13 mouse cellular contexts compared by ENCODE assay signal in the genomic region with DNA sequence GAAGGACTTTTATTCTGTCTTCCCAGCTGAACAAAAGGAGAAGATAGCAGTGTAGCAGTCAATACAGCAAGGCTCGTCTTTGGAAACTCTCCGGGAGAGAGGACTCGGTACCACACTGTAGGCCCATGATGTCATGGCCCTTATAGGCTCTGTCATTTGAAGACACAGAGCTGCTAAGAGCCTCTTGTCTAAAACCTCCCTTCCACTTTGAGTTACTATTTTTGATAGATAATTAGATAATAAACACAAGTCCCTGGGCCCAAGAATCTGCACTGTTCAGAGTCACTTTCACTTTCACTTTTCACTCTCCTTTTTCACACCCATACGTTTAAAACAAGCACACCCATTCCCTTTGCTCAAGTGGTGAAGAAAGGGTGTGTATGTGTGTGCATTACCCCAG. TPM values are rescaled to one million over a fixed set of nuclear protein-coding genes. Genes with fewer than 3 reads are reported as not detected.
DNase-seq lines count a peak whose midpoint lies in the region; ATAC-seq and TF ChIP-seq lines count a peak whose summit lies in the region.
"Had no signal": no experiment of that assay in that cellular context is flagged by ENCODE, and none has a peak within 500 bp of the region (broad histone marks: within the 10 kb centered on the region; RNA-seq: fewer than 3 reads in every experiment).

No protein-coding gene starts in this region.

- ATAC-seq in intestine, embryonic 16.5 days = peak; percentile 36; the same call in 1 of the 2 replicates
- no peak for ATAC-seq in intestine, embryonic 15.5 days
- ATAC-seq in inflammation-experienced regulatory T-cells, adult 6 months = peak; percentile 92
- ATAC-seq in hindbrain, postnatal 0 days = no peak
- ATAC-seq in forebrain, embryonic 11.5 days (replicated peaks; ENCODE audit: low FRiP score) = no peak; the same call in none of the 2 replicates

- no peak overlapping the region for H3K9ac ChIP-seq in intestine, embryonic 16.5 days (ENCODE audit: low read depth, low read length)
- no peak overlapping the region for H3K9ac ChIP-seq in intestine, embryonic 15.5 days
- H3K9ac ChIP-seq in hindbrain, postnatal 0 days (replicated peaks; ENCODE audit: low read length) = no peak overlapping the region
- H3K9ac ChIP-seq in forebrain, embryonic 11.5 days (ENCODE audit: low read length) = no peak overlapping the region
- H3K9ac ChIP-seq: lung, embryonic 14.5 days had no signal

- DNase-seq in MN1 (ENCODE audit: low spot score) = peak; percentile 46
- DNase-seq in naive thymus-derived CD4-positive, alpha-beta T cell, adult 2 months (ENCODE audit: low read depth) = peak; percentile 50
- DNase-seq in hindbrain, postnatal 0 days (ENCODE audit: low spot score) = no peak
- DNase-seq in forebrain, embryonic 11.5 days (ENCODE audit: low spot score) = no peak
- DNase-seq in Muller cell, postnatal 12 days (ENCODE audit: inconsistent ontology term) = no peak
- DNase-seq: gastrocnemius, postnatal 25 days; lung, embryonic 14.5 days had no signal

- no peak for TF ChIP-seq CTCF in hindbrain, postnatal 0 days (IDR thresholded peaks at IDR 0.05; ENCODE audit: low read depth)

- peaks cover 13% of the 10 kb centered on the region for H3K4me1 ChIP-seq in intestine, embryonic 16.5 days (ENCODE audit: control insufficient read depth, insufficient read depth, low read length)
- H3K4me1 ChIP-seq in intestine, embryonic 15.5 days (replicated peaks) = peaks cover 11% of the 10 kb centered on the region; the same call in 1 of the 2 replicates
- no peaks in the 10 kb centered on the region for H3K4me1 ChIP-seq in hindbrain, postnatal 0 days (ENCODE audit: insufficient read depth, low read length)
- no peaks in the 10 kb centered on the region for H3K4me1 ChIP-seq in forebrain, embryonic 11.5 days (replicated peaks; ENCODE audit: control insufficient read depth, insufficient read depth, low read length)

- H3K4me3 ChIP-seq in intestine, embryonic 16.5 days (ENCODE audit: low read length) = no peak overlapping the region
- no peak overlapping the region for H3K4me3 ChIP-seq in intestine, embryonic 15.5 days (replicated peaks)
- H3K4me3 ChIP-seq in hindbrain, postnatal 0 days (ENCODE audit: low read length) = no peak overlapping the region
- no peak overlapping the region for H3K4me3 ChIP-seq in forebrain, embryonic 11.5 days (ENCODE audit: low read depth, low read length)

- H3K9me3 ChIP-seq in intestine, embryonic 16.5 days (ENCODE audit: control insufficient read depth, low read length) = no peaks in the 10 kb centered on the region
- H3K9me3 ChIP-seq in intestine, embryonic 15.5 days = no peaks in the 10 kb centered on the region
- H3K9me3 ChIP-seq in hindbrain, postnatal 0 days (ENCODE audit: low read length) = no peaks in the 10 kb centered on the region
- H3K9me3 ChIP-seq in forebrain, embryonic 11.5 days (ENCODE audit: control insufficient read depth, low read length) = no peaks in the 10 kb centered on the region

- no peak overlapping the region for H3K4me2 ChIP-seq in intestine, embryonic 16.5 days (ENCODE audit: low read depth, low read length)
- H3K4me2 ChIP-seq in intestine, embryonic 15.5 days (replicated peaks) = no peak overlapping the region
- H3K4me2 ChIP-seq in hindbrain, postnatal 0 days (ENCODE audit: low read depth, low read length) = no peak overlapping the region
- H3K4me2 ChIP-seq in forebrain, embryonic 11.5 days (ENCODE audit: low read depth, low read length, severe bottlenecking) = no peak overlapping the region
- H3K4me2 ChIP-seq: lung, embryonic 14.5 days had no signal

- 73% methylated on average over 4 of the region's 4 CpGs for WGBS in intestine, embryonic 16.5 days
- WGBS in intestine, embryonic 15.5 days = 75% methylated on average over 4 of the region's 4 CpGs
- 85% methylated on average over 4 of the region's 4 CpGs for WGBS in hindbrain, postnatal 0 days
- WGBS in forebrain, embryonic 11.5 days = 88% methylated on average over 4 of the region's 4 CpGs

- no peaks in the 10 kb centered on the region for H3K27me3 ChIP-seq in intestine, embryonic 16.5 days (replicated peaks; ENCODE audit: control insufficient read depth, insufficient read depth, low read length)
- no peaks in the 10 kb centered on the region for H3K27me3 ChIP-seq in intestine, embryonic 15.5 days (replicated peaks)
- H3K27me3 ChIP-seq in hindbrain, postnatal 0 days (ENCODE audit: insufficient read depth, low read length) = no peaks in the 10 kb centered on the region
- no peaks in the 10 kb centered on the region for H3K27me3 ChIP-seq in forebrain, embryonic 11.5 days (ENCODE audit: control insufficient read depth, insufficient read depth, low read length)

- H3K36me3 ChIP-seq in intestine, embryonic 16.5 days (ENCODE audit: control insufficient read depth, insufficient read depth, low read length) = peaks cover 6% of the 10 kb centered on the region; the same call in 1 of the 2 replicates
- H3K36me3 ChIP-seq in intestine, embryonic 15.5 days = peaks cover 5% of the 10 kb centered on the region; the same call in 1 of the 2 replicates
- H3K36me3 ChIP-seq in hindbrain, postnatal 0 days (ENCODE audit: insufficient read depth, low read length) = no peaks in the 10 kb centered on the region
- H3K36me3 ChIP-seq in forebrain, embryonic 11.5 days (ENCODE audit: control insufficient read depth, insufficient read depth, low read length) = no peaks in the 10 kb centered on the region

- H3K27ac ChIP-seq in intestine, embryonic 16.5 days (ENCODE audit: low read length) = no peak overlapping the region
- H3K27ac ChIP-seq in intestine, embryonic 15.5 days = no peak overlapping the region
- no peak overlapping the region for H3K27ac ChIP-seq in hindbrain, postnatal 0 days
- H3K27ac ChIP-seq in forebrain, embryonic 11.5 days (ENCODE audit: low read depth, low read length) = no peak overlapping the region
- H3K27ac ChIP-seq: kidney, postnatal 0 days had no signal

RNA-seq across cellular contexts. Expression of a gene that starts 9.7 kb away (rescaled TPM):
- polyA plus RNA-seq in intestine, embryonic 16.5 days (2015; fragmentation: Nextera tagmentation; extraction: Ambion mirVana) = 0.81 and 0.99 TPM in 2 replicates
- 1.3 TPM in 2 replicates for polyA plus RNA-seq in intestine, embryonic 15.5 days (2015; fragmentation: Nextera tagmentation; extraction: Ambion mirVana)
- polyA plus RNA-seq in inflammation-experienced regulatory T-cells, adult 6 months (2017; shearing (Covaris generic)) = not detected
- 0.43 and 1.5 TPM in 2 replicates for total RNA-seq in hindbrain, postnatal 0 days (2014; rRNA removed)
- polyA plus RNA-seq in hindbrain, postnatal 0 days (2015; fragmentation: Nextera tagmentation; extraction: Ambion mirVana) = 2.1 and 2.3 TPM in 2 replicates
- 0.69 and 1.3 TPM in 2 replicates for polyA plus RNA-seq in forebrain, embryonic 11.5 days (2014; fragmentation: Nextera tagmentation; extraction: Ambion mirVana)

RNA-seq across cellular contexts. Expression of a gene that starts 16.2 kb away (rescaled TPM):
- polyA plus RNA-seq in intestine, embryonic 16.5 days (2015; fragmentation: Nextera tagmentation; extraction: Ambion mirVana) = 129 and 139 TPM in 2 replicates
- polyA plus RNA-seq in intestine, embryonic 15.5 days (2015; fragmentation: Nextera tagmentation; extraction: Ambion mirVana) = 95.1 and 108 TPM in 2 replicates
- polyA plus RNA-seq in inflammation-experienced regulatory T-cells, adult 6 months (2017; shearing (Covaris generic)) = 100 to 1,000 TPM in 2 of 3 experiments, 10 to 100 TPM in 1; 87.2 to 159 (median 107) TPM
- 3.9 and 6.5 TPM in 2 replicates for total RNA-seq in hindbrain, postnatal 0 days (2014; rRNA removed)
- polyA plus RNA-seq in hindbrain, postnatal 0 days (2015; fragmentation: Nextera tagmentation; extraction: Ambion mirVana) = 12.2 and 14.5 TPM in 2 replicates
- polyA plus RNA-seq in forebrain, embryonic 11.5 days (2014; fragmentation: Nextera tagmentation; extraction: Ambion mirVana) = 31.5 and 32.4 TPM in 2 replicates

RNA-seq across cellular contexts. Expression of a gene that starts 43.5 kb away (rescaled TPM):
- not detected in 2 replicates for polyA plus RNA-seq in intestine, embryonic 16.5 days (2015; fragmentation: Nextera tagmentation; extraction: Ambion mirVana)
- not detected in 2 replicates for polyA plus RNA-seq in intestine, embryonic 15.5 days (2015; fragmentation: Nextera tagmentation; extraction: Ambion mirVana)
- polyA plus RNA-seq in inflammation-experienced regulatory T-cells, adult 6 months (2017; shearing (Covaris generic)) = under 1 TPM in 1 of 3 experiments, not detected in 2; 0.50 TPM
- total RNA-seq in hindbrain, postnatal 0 days (2014; rRNA removed) = not detected in 2 replicates
- polyA plus RNA-seq in hindbrain, postnatal 0 days (2015; fragmentation: Nextera tagmentation; extraction: Ambion mirVana) = not detected in 2 replicates
- not detected in 2 replicates for polyA plus RNA-seq in forebrain, embryonic 11.5 days (2014; fragmentation: Nextera tagmentation; extraction: Ambion mirVana)
- total RNA-seq: ES-E14; gastrocnemius, postnatal 25 days; left cerebral cortex, adult 8-10 months had no signal
- polyA plus RNA-seq: lung, embryonic 14.5 days had no signal

Comparison
In these comparisons a context has a peak if more than half of its experiments do, and no peak if none do; other contexts are left out.
1. ATAC-seq: peak in intestine, embryonic 16.5 days (single experiment) and inflammation-experienced regulatory T-cells, adult 6 months (single experiment); none in intestine, embryonic 15.5 days (single experiment), hindbrain, postnatal 0 days (single experiment) and forebrain, embryonic 11.5 days (single experiment).
2. DNase-seq: peak in MN1 (single experiment) and naive thymus-derived CD4-positive, alpha-beta T cell, adult 2 months (single experiment); none in hindbrain, postnatal 0 days (single experiment), forebrain, embryonic 11.5 days (single experiment) and Muller cell, postnatal 12 days (single experiment).